ENCODE assay signal across 9 mouse cellular contexts in the genomic region with DNA sequence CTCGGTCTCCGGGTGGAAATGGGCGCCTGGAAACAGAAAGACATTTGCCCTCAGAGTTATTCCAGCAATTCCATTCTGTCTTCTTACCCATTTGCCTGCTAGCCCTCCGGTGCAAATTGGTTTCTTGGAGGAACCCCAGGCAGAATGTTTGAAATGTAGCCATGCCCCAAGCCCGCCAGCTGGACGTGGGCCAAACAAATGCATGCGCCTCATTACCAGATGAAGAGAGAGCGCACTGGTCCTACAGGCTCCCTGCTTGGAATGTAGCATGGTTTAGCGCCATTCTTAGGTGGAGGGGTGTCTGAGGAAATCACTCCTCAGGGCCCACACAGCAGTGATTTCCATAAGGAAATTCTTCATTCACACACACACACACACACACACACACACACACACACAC.
A peak's percentile ranks its signal among the peaks of the same experiment; 100 is the strongest.
DNase-seq lines count a peak whose midpoint lies in the region; ATAC-seq and TF ChIP-seq lines count a peak whose summit lies in the region.
"Had no signal": no experiment of that assay in that cellular context is flagged by ENCODE, and none has a peak within 500 bp of the region (broad histone marks: within the 10 kb centered on the region; RNA-seq: fewer than 3 reads in every experiment).

No protein-coding gene starts in this region.

- H3K36me3 ChIP-seq in embryonic facial prominence, embryonic 13.5 days, result no peaks in the 10 kb centered on the region
- no peaks in the 10 kb centered on the region for H3K36me3 ChIP-seq in embryonic facial prominence, embryonic 10.5 days (replicated peaks)

- H3K4me3 ChIP-seq in embryonic facial prominence, embryonic 13.5 days, result no peak overlapping the region
- H3K4me3 ChIP-seq in embryonic facial prominence, embryonic 10.5 days, result no peak overlapping the region
- H3K4me3 ChIP-seq in layer of hippocampus, adult 2 months, result no peak overlapping the region

- no peak for TF ChIP-seq CTCF in layer of hippocampus, adult 2 months (conservative IDR thresholded peaks at IDR 0.05)

- H3K9me3 ChIP-seq in embryonic facial prominence, embryonic 13.5 days, result no peaks in the 10 kb centered on the region
- no peaks in the 10 kb centered on the region for H3K9me3 ChIP-seq in embryonic facial prominence, embryonic 10.5 days

- no peak overlapping the region for H3K9ac ChIP-seq in embryonic facial prominence, embryonic 13.5 days

- peaks cover 24% of the 10 kb centered on the region for H3K4me1 ChIP-seq in embryonic facial prominence, embryonic 13.5 days
- no peaks in the 10 kb centered on the region for H3K4me1 ChIP-seq in embryonic facial prominence, embryonic 10.5 days

- H3K27me3 ChIP-seq in embryonic facial prominence, embryonic 13.5 days, result no peaks in the 10 kb centered on the region
- H3K27me3 ChIP-seq in embryonic facial prominence, embryonic 10.5 days (replicated peaks; ENCODE audit: low read depth, poor library complexity, severe bottlenecking), result no peaks in the 10 kb centered on the region

- H3K4me2 ChIP-seq in embryonic facial prominence, embryonic 13.5 days, result peak overlapping the region; percentile 26

- H3K27ac ChIP-seq in embryonic facial prominence, embryonic 13.5 days, result peak overlapping the region; percentile 52; the same call in 1 of the 2 replicates
- H3K27ac ChIP-seq in embryonic facial prominence, embryonic 10.5 days (replicated peaks), result no peak overlapping the region
- no peak overlapping the region for H3K27ac ChIP-seq in layer of hippocampus, adult 2 months
- H3K27ac ChIP-seq: kidney, postnatal 0 days had no signal

- 29% methylated on average over 9 of the region's 9 CpGs for WGBS in embryonic facial prominence, embryonic 13.5 days
- WGBS in embryonic facial prominence, embryonic 10.5 days, result 71% methylated on average over 9 of the region's 9 CpGs

- no peak for DNase-seq in embryonic facial prominence, embryonic 10.5 days (ENCODE audit: low spot score)
- peak; percentile 64 for DNase-seq in retina, postnatal 1 day
- no peak for DNase-seq in retina, embryonic 14.5 days (ENCODE audit: low spot score)
- peak; percentile 61 to 72 for DNase-seq in heart, adult 9 months (ENCODE audit: low spot score in 2 of 2)
- peak; percentile 45 to 62 for DNase-seq in layer of hippocampus, adult 2 months (ENCODE audit: low spot score in 2 of 2)
- peak; percentile 83 for DNase-seq in right cerebral cortex, postnatal 4 days

- no peak for ATAC-seq in embryonic facial prominence, embryonic 13.5 days (ENCODE audit: insufficient number of reproducible peaks, insufficient read depth, low FRiP score, low TSS enrichment, low read depth)
- no peak for ATAC-seq in frontal cortex, adult (ENCODE audit: low TSS enrichment)

Comparison
In these comparisons a context has a peak if more than half of its experiments do, and no peak if none do; other contexts are left out.
1. DNase-seq: peak in retina, postnatal 1 day (single experiment), heart, adult 9 months (2 of 2), layer of hippocampus, adult 2 months (2 of 2) and right cerebral cortex, postnatal 4 days (single experiment); none in embryonic facial prominence, embryonic 10.5 days (single experiment) and retina, embryonic 14.5 days (single experiment).